Mouse (Mus musculus): ENCODE results near the gene Zfp697.
"Not testable (repeated sequence)": the region's sequence is repeated elsewhere in the genome, so short reads cannot be mapped to it uniquely, and the experiment has no call there.

The Zfp697 gene

GRCm38 (mm10) chr3:98629633-98630032 is 247.4 kb downstream of the Zfp697 start:
- no peak for DNase-seq (ENCODE audit: low read depth, low spot score)

- no peak for DNase-seq (ENCODE audit: low read depth, low spot score)
These were observed 247.9 kb downstream of the Zfp697 start, which contains the start of gene Hsd3b5 for GRCm38 (mm10) chr3:98630152-98630551. Gene Hsd3b5, minus strand, starts transcription at chr3:98630252.

GRCm38 (mm10) chr3:98635145-98635544 is 252.9 kb downstream of the Zfp697 start:
- no peak for DNase-seq (ENCODE audit: low read depth, low spot score)

- no peak for DNase-seq (ENCODE audit: low read depth, low spot score)
These were observed 298.5 kb downstream of the Zfp697 start for GRCm38 (mm10) chr3:98680786-98681185.

GRCm38 (mm10) chr3:98682401-98682800 is 300.1 kb downstream of the Zfp697 start:
- no peak for DNase-seq (ENCODE audit: low read depth, low spot score)

GRCm38 (mm10) chr3:98720740-98721139 is 338.5 kb downstream of the Zfp697 start:
- no peak for DNase-seq (ENCODE audit: low read depth, low spot score)

- no peak for DNase-seq (ENCODE audit: low read depth, low spot score)
These were observed 342.1 kb downstream of the Zfp697 start, which contains the start of gene Hsd3b2 for GRCm38 (mm10) chr3:98724376-98724775. Gene Hsd3b2, minus strand, starts transcription at chr3:98724543.

GRCm38 (mm10) chr3:98726281-98726680 is 344.0 kb downstream of the Zfp697 start:
- peak; percentile 4 for DNase-seq (ENCODE audit: low read depth, low spot score)

GRCm38 (mm10) chr3:98733724-98734123 is 351.5 kb downstream of the Zfp697 start:
- no peak for DNase-seq (ENCODE audit: low read depth, low spot score)

GRCm38 (mm10) chr3:98734340-98734739 is 352.1 kb downstream of the Zfp697 start:
- DNase-seq (ENCODE audit: low read depth, low spot score): no peak

GRCm38 (mm10) chr3:98741043-98741442 is 358.8 kb downstream of the Zfp697 start:
- not testable (repeated sequence) for DNase-seq (ENCODE audit: low read depth, low spot score)

GRCm38 (mm10) chr3:98752171-98752570 is 369.9 kb downstream of the Zfp697 start:
- no peak for DNase-seq (ENCODE audit: low read depth, low spot score)

GRCm38 (mm10) chr3:98756836-98757235 is 374.6 kb downstream of the Zfp697 start:
- no peak for DNase-seq (ENCODE audit: low read depth, low spot score)

GRCm38 (mm10) chr3:98764155-98764554 is 381.9 kb downstream of the Zfp697 start:
- peak; percentile 1 for DNase-seq (ENCODE audit: low read depth, low spot score)

GRCm38 (mm10) chr3:98780921-98781320 is 398.7 kb downstream of the Zfp697 start:
- DNase-seq (ENCODE audit: low read depth, low spot score): no peak

GRCm38 (mm10) chr3:98782181-98782868 is 400.1 kb downstream of the Zfp697 start:
- no peak for DNase-seq (ENCODE audit: low read depth, low spot score)

GRCm38 (mm10) chr3:98786551-98786950 is 404.3 kb downstream of the Zfp697 start:
- no peak for DNase-seq (ENCODE audit: low read depth, low spot score)

Data from brain, adult 2 months (tissue).